In the genomic region with DNA sequence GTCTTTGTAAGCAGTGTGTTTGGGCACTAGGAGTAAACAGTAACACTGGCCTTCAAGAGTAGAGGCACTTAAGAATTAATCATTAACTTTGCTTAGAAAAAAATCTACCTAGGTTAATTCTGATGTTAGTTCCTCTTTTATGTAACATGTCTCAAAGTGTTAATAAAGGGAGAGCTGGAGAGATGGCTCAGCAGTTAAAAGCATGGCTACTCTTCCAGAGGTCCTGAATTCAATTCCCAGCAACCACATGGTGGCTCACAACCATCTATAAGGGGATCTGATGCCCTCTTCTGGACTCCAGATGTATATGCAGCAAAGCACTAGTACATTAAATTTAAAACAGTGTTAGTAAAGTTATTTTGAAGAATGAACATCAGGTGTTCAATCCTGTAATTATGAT, we compare ENCODE assay signal across 18 mouse cellular contexts.
DNase-seq lines count a peak whose midpoint lies in the region; TF ChIP-seq lines count a peak whose summit lies in the region.
"Had no signal": no experiment of that assay in that cellular context is flagged by ENCODE, and none has a peak within 500 bp of the region (broad histone marks: within the 10 kb centered on the region; RNA-seq: fewer than 3 reads in every experiment).

No protein-coding gene starts in this region.

- no peaks in the 10 kb centered on the region for H3K27me3 ChIP-seq in heart, adult 2 months (ENCODE audit: control insufficient read depth, insufficient read depth, low read length)
- H3K27me3 ChIP-seq in testis, adult 2 months (ENCODE audit: control insufficient read depth, insufficient read depth, low read length): no peaks in the 10 kb centered on the region
- H3K27me3 ChIP-seq: CH12.LX; embryonic facial prominence, embryonic 13.5 days; intestine, embryonic 15.5 days; lung, embryonic 15.5 days had no signal

- no peak for TF ChIP-seq EP300 in heart, adult 2 months (IDR thresholded peaks at IDR 0.05; ENCODE audit: insufficient read depth, low read depth, low read length)

- TF ChIP-seq POLR2A in heart, adult 2 months (IDR thresholded peaks at IDR 0.05; ENCODE audit: insufficient read depth, low read depth, low read length): no peak
- no peak for TF ChIP-seq POLR2A in testis, adult 2 months (IDR thresholded peaks at IDR 0.05; ENCODE audit: control insufficient read depth, low read depth, low read length)

- no peak overlapping the region for H3K27ac ChIP-seq in heart, adult 2 months
- H3K27ac ChIP-seq in left cerebral cortex, adult 2 months: no peak overlapping the region
- H3K27ac ChIP-seq in testis, adult 2 months (ENCODE audit: control insufficient read depth, insufficient read depth, low read depth, low read length): no peak overlapping the region
- H3K27ac ChIP-seq: embryonic facial prominence, embryonic 13.5 days; hindbrain, embryonic 14.5 days; intestine, embryonic 15.5 days; lung, embryonic 15.5 days; midbrain, embryonic 12.5 days had no signal

- TF ChIP-seq CTCF in heart, adult 2 months (IDR thresholded peaks at IDR 0.05): peak; percentile 53
- TF ChIP-seq CTCF in left cerebral cortex, adult 2 months (IDR thresholded peaks at IDR 0.05): peak; percentile 32
- no peak for TF ChIP-seq CTCF in testis, adult 2 months (IDR thresholded peaks at IDR 0.05; ENCODE audit: control insufficient read depth, insufficient read depth, insufficient replicate concordance, low read depth, low read length)

- no peak overlapping the region for H3K9ac ChIP-seq in heart, adult 2 months (ENCODE audit: low read depth, low read length)
- H3K9ac ChIP-seq: embryonic facial prominence, embryonic 13.5 days; hindbrain, embryonic 14.5 days; intestine, embryonic 15.5 days; lung, embryonic 15.5 days; midbrain, embryonic 12.5 days had no signal

- H3K4me1 ChIP-seq in heart, adult 2 months (ENCODE audit: control insufficient read depth, insufficient read depth, low read length): peaks cover 26% of the 10 kb centered on the region
- peaks cover 5% of the 10 kb centered on the region for H3K4me1 ChIP-seq in testis, adult 2 months (ENCODE audit: control insufficient read depth, insufficient read depth, low read length)
- H3K4me1 ChIP-seq: intestine, embryonic 15.5 days; lung, embryonic 15.5 days; midbrain, embryonic 12.5 days had no signal

- H3K4me3 ChIP-seq in heart, adult 2 months: no peak overlapping the region
- no peak overlapping the region for H3K4me3 ChIP-seq in left cerebral cortex, adult 2 months
- H3K4me3 ChIP-seq in testis, adult 2 months (ENCODE audit: control insufficient read depth, low read depth, low read length): peak overlapping the region; percentile 42; the same call in 1 of the 2 replicates
- H3K4me3 ChIP-seq: embryonic facial prominence, embryonic 13.5 days; intestine, embryonic 15.5 days; lung, embryonic 15.5 days; midbrain, embryonic 12.5 days had no signal

- peaks cover 61% of the 10 kb centered on the region for H3K36me3 ChIP-seq in heart, adult 2 months (ENCODE audit: control insufficient read depth, insufficient read depth, low read length)
- H3K36me3 ChIP-seq in testis, adult 2 months (ENCODE audit: control insufficient read depth, insufficient read depth, low read length): no peaks in the 10 kb centered on the region
- H3K36me3 ChIP-seq: embryonic facial prominence, embryonic 13.5 days; intestine, embryonic 15.5 days; lung, embryonic 15.5 days; midbrain, embryonic 12.5 days had no signal

- DNase-seq in heart, adult 2 months: no peak
- no peak for DNase-seq in heart, adult 11 months
- no peak for DNase-seq in left cerebral cortex, adult 2 months (ENCODE audit: extremely low spot score in 1 of 2, low spot score in 2 of 2)
- DNase-seq in left cerebral cortex, postnatal 10 days (ENCODE audit: extremely low spot score in 1 of 2, low spot score in 2 of 2): no peak
- DNase-seq in testis, postnatal 10 days (ENCODE audit: low spot score): no peak
- no peak for DNase-seq in heart, adult 9 months (ENCODE audit: low spot score in 2 of 2)
- DNase-seq in gastrocnemius, postnatal 10 days: no peak
- DNase-seq: adrenal gland, postnatal 14 days; cerebellum, postnatal 10 days; heart, postnatal 36 days; thymus, adult 2 months had no signal

- intact Hi-C loops in heart, adult 2 months (cut with DNase I): no loop called here
- intact Hi-C loops in left cerebral cortex, adult 2 months (cut with DNase I): no loop called here
- intact Hi-C loops in left cerebral cortex, postnatal 10 days (cut with DNase I): no loop called here

- peaks cover 14% of the 10 kb centered on the region for H3K79me2 ChIP-seq in heart, adult 2 months (replicated peaks; ENCODE audit: control insufficient read depth, insufficient read depth, low read length)
